Mouse (Mus musculus) ovary, postnatal 10 days (tissue): ENCODE results near the gene Smlr1.
A peak's percentile ranks its signal among the peaks of the same experiment; 100 is the strongest.

Experiments
- DNase-seq: peaks from one replicate; pipeline ENCODE4 v3.0.0; 2022; ENCODE audit warnings: low spot score

Smlr1 gene

GRCm38 (mm10) chr10:25499323-25500071 lies 36.6 kb downstream of the Smlr1 start:
- DNase-seq: no peak

DNA sequence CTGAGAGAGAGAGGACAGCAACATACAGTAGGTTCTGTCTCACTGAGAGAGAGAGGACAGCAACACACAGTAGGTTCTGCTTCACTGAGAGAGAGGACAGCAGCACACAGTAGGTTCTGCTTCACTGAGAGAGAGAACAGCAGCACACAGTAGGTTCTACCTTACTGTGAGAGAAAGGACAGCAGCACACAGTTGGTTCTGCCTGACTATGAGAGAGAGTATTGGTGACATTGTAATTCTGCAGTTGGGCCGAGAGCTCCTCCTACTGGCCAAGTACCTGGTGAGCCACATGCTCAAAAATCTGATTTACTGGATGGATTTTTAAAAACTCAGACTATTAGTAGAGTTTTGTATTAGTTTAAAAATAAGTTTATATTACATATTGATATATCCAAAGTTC lies 47.6 kb downstream of the Smlr1 start:
- peak; percentile 36 for DNase-seq

GRCm38 (mm10) chr10:25482791-25483190 lies 53.3 kb downstream of the Smlr1 start:
- no peak for DNase-seq

DNA sequence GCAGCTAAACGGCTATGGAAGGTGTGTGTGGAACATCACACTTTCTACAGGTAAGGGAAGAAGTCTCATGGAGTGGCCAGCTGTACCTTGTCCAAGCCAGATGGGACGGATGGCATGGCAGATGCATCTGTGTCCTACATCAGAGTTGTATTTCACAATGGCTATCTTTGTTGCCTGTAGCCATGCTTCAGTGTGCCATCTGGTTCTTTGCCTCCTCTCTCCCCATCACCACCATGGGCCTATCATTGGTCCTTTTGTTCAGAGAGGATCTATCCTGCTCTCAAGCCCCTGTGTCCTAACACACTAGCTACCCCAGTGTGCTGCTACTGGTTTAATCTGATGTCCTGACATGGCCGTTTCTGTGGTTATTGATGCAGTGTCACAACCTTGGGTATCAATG lies 56.4 kb downstream of the Smlr1 start:
- DNase-seq: no peak
